Mouse (Mus musculus) neural tube, embryonic 13.5 days (tissue): ENCODE results near the gene Olfr17. TPM values are rescaled to one million over a fixed set of nuclear protein-coding genes. Genes with fewer than 3 reads are reported as not detected.
"Not testable (repeated sequence)": the region's sequence is repeated elsewhere in the genome, so short reads cannot be mapped to it uniquely, and the experiment has no call there.

Experiments
- ATAC-seq: fragments of 200-750 bp; cut with Nextera tagmentation; 2 replicates; pipeline ENCODE4 v1.8.0; 2017; ENCODE audit warnings: low read depth, mild to moderate bottlenecking, moderate TSS enrichment, moderate library complexity
- H3K27ac ChIP-seq: fragments of 300-500 bp; sonication (generic); replicated peaks from 2 replicates; pipeline ENCODE4 v1.5.1; 2015; ENCODE audit warnings: moderate library complexity, mild to moderate bottlenecking, inconsistent platforms
- H3K27me3 ChIP-seq: fragments of 300-500 bp; sonication (generic); 2 replicates; pipeline ENCODE4 v1.6.1; 2015; ENCODE audit warnings: mild to moderate bottlenecking, inconsistent platforms
- H3K36me3 ChIP-seq: fragments of 300-500 bp; sonication (generic); 2 replicates; pipeline ENCODE4 v1.6.1; 2015; ENCODE audit warnings: mild to moderate bottlenecking, inconsistent platforms
- H3K4me1 ChIP-seq: fragments of 300-500 bp; sonication (generic); replicated peaks from 2 replicates; pipeline ENCODE4 v1.6.1; 2015; ENCODE audit warnings: inconsistent platforms
- H3K4me2 ChIP-seq: fragments of 300-500 bp; sonication (generic); 2 replicates; pipeline ENCODE4 v1.6.1; 2015; ENCODE audit warnings: inconsistent platforms, mild to moderate bottlenecking, moderate library complexity
- H3K4me3 ChIP-seq: fragments of 300-500 bp; sonication (generic); 2 replicates; pipeline ENCODE4 v1.5.1; 2015; ENCODE audit warnings: mild to moderate bottlenecking, inconsistent platforms
- H3K9ac ChIP-seq: fragments of 300-500 bp; sonication (generic); 2 replicates; pipeline ENCODE4 v1.6.1; 2015; ENCODE audit warnings: moderate library complexity, mild to moderate bottlenecking, inconsistent platforms
- H3K9me3 ChIP-seq: fragments of 300-500 bp; sonication (generic); 2 replicates; pipeline ENCODE4 v1.6.1; 2016; ENCODE audit warnings: inconsistent platforms
- WGBS: fragments of 180-500 bp; shearing (Covaris S2); methylation state at CpG from one replicate; pipeline ENCODE4 v1.1.7; 2015; 5-methylcytosine and 5-hydroxymethylcytosine counted together
- polyA plus RNA-seq: library from polyadenylated mRNA; unstranded; fragments of >200 nt; fragmentation: Nextera tagmentation; extraction: Ambion mirVana; gene quantifications from 2 replicates; pipeline ENCODE4 v1.2.1, GENCODE M21; 2015

The Olfr17 gene
- not detected in 2 replicates for polyA plus RNA-seq

- Histone ChIP-seq H3K4me3 (no peak within 1 kb of the TSS), H3K9me3 (no peaks in the 10 kb centered on the region), H3K27ac (no peak within 1 kb of the TSS), H3K36me3 (no peaks in the 10 kb centered on the region), H3K27me3 (no peaks in the 10 kb centered on the region), H3K9ac (no peak within 1 kb of the TSS), H3K4me2 (no peak within 1 kb of the TSS), H3K4me1 (no peaks in the 10 kb centered on the region)
- WGBS = 59% methylated on average over 1 of the region's 1 CpGs
- ATAC-seq = no peak
Measured at GRCm38 (mm10) chr7:107092920-107093319, at the start of gene Olfr17. Gene Olfr17 (plus strand): TSS chr7:107093220.

DNA sequence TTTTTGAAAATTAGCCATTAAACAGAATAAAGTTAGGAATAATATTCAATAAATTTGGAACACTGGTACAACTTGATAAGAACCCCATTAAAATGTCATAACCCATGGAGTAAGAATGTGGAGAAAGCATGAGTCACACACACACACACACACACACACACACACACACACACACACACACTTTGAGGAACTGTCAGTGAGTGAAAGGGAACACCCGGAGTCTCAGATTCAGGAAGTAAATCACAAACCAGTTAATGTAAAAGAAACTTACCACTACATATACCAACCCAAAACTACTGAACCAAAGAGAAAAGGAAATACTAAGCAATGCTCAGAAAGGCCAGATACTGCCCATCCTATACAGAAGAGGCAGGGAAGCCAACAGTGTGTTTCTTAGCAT is 48.6 kb upstream of the Olfr17 start:
- Histone ChIP-seq H3K4me1 (no peaks in the 10 kb centered on the region), H3K36me3 (no peaks in the 10 kb centered on the region), H3K27me3 (no peaks in the 10 kb centered on the region), H3K4me3 (no peak overlapping the region), H3K9me3 (no peaks in the 10 kb centered on the region), H3K9ac (no peak overlapping the region), H3K4me2 (no peak overlapping the region), H3K27ac (no peak overlapping the region)
- ATAC-seq = no peak
- 93% methylated on average over 1 of the region's 1 CpGs for WGBS

GRCm38 (mm10) chr7:107045833-107046232 is 47.2 kb upstream of the Olfr17 start:
- Histone ChIP-seq H3K36me3 (no peaks in the 10 kb centered on the region), H3K27me3 (no peaks in the 10 kb centered on the region), H3K9me3 (no peaks in the 10 kb centered on the region), H3K27ac (no peak overlapping the region), H3K9ac (no peak overlapping the region), H3K4me3 (no peak overlapping the region), H3K4me1 (no peaks in the 10 kb centered on the region), H3K4me2 (no peak overlapping the region)
- 5% methylated on average over 5 of the region's 5 CpGs for WGBS
- no peak for ATAC-seq

DNA sequence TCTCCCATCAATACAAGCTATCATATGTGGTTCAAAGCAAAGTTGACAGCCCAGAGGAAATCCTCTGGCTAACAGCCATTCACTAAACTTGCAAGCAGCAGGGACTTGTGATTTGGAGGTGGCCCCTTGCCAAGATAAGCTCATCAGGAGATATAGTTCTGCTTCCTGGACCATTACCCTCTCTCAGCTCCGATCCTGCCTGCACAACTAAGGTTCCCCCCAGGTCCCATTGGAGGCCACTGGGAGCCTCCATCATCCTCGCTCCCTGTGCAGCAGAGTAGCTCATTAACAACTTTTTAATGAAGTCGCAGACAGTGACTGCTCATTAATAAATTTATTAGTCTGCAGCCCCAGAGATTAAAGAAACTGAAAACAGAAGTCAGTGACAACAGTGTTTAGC is 45.4 kb upstream of the Olfr17 start:
- Histone ChIP-seq H3K4me2 (no peak overlapping the region), H3K9ac (no peak overlapping the region), H3K36me3 (no peaks in the 10 kb centered on the region), H3K4me1 (no peaks in the 10 kb centered on the region), H3K27ac (no peak overlapping the region), H3K4me3 (no peak overlapping the region), H3K27me3 (no peaks in the 10 kb centered on the region), H3K9me3 (no peaks in the 10 kb centered on the region)
- no peak for ATAC-seq
- 44% methylated on average over 3 of the region's 3 CpGs for WGBS

DNA sequence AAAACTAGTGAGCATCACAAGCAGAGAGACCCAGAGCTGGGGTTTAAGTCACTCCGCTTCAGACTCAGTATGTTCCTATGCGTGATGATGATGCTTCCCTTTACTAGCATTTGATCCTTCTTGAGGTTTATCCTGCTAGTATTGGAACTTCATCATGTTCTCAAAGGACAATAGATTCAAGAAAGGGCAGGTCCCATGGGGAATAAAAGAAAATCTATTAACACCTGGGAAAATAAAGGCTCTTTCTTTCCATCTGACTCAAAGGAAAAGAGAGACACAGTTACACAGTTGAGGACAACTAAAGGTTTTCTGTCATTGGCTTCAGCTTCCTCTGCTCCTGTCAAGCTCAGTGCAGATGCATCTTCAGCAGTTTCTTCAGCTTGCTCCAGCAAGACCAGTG is 22.3 kb upstream of the Olfr17 start, which contains the start of gene Olfr714:
Gene Olfr714, plus strand, starts transcription at position 301 of the 400 bp plus-strand sequence.
- 97% methylated on average over 2 of the region's 2 CpGs for WGBS
- H3K36me3 ChIP-seq = no peaks in the 10 kb centered on the region
- no peak within 1 kb of the TSS for H3K9ac ChIP-seq
- H3K27me3 ChIP-seq = no peaks in the 10 kb centered on the region
- H3K27ac ChIP-seq = no peak within 1 kb of the TSS
- no peaks in the 10 kb centered on the region for H3K9me3 ChIP-seq
- H3K4me1 ChIP-seq = no peaks in the 10 kb centered on the region
- H3K4me2 ChIP-seq = no peak within 1 kb of the TSS
- no peak within 1 kb of the TSS for H3K4me3 ChIP-seq
- ATAC-seq = no peak

DNA sequence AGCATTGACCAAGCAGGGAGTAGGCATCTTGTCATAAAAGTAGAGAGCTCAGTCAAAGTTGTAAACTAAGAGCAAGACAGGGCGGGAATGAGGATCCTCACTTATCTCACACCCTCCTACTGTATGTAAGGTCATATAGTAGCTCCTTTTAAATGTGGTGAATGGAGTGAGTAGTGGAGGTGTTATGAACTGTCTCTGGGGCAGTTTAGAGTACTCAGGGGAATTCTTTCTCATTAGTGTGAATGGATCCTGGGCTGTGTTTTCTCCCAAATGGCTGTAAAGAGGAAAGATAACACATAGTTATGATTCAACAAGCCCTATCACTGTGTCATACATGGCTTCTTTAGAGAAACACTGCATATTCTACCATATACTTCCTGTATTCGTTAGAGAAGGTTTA is 17.2 kb downstream of the Olfr17 start, which contains the start of gene Olfr715b:
Gene Olfr715b, minus strand, starts transcription at position 101 of the 400 bp plus-strand sequence.
- not testable (repeated sequence) for H3K4me3 ChIP-seq, H3K4me2 ChIP-seq, H3K36me3 ChIP-seq, H3K27me3 ChIP-seq, H3K9me3 ChIP-seq, H3K4me1 ChIP-seq, H3K27ac ChIP-seq, ATAC-seq, H3K9ac ChIP-seq
- WGBS = 65% methylated on average over 2 of the region's 2 CpGs

DNA sequence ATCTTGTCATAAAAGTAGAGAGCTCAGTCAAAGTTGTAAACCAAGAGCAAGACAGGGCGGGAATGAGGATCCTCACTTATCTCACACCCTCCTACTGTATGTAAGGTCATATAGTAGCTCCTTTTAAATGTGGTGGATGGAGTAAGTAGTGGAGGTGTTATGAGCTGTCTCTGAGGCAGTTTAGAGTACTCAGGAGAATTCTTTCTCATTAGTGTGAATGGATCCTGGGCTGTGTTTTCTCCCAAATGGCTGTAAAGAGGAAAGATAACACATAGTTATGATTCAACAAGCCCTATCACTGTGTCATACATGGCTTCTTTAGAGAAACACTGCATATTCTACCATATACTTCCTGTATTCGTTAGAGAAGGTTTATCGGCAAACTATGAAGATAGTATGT is 38.0 kb downstream of the Olfr17 start, which contains the start of gene Olfr715:
Gene Olfr715, minus strand, starts transcription at position 101 of the 400 bp plus-strand sequence.
- 79% methylated on average over 3 of the region's 3 CpGs for WGBS

GRCm38 (mm10) chr7:107138027-107138426 is 45.0 kb downstream of the Olfr17 start, which contains the start of gene Olfr716:
Gene Olfr716 (plus strand): TSS chr7:107138327.
- H3K27ac ChIP-seq, H3K36me3 ChIP-seq, H3K27me3 ChIP-seq, H3K4me3 ChIP-seq, H3K4me1 ChIP-seq, H3K9me3 ChIP-seq, H3K4me2 ChIP-seq, H3K9ac ChIP-seq, ATAC-seq: not testable (repeated sequence)
- WGBS = 80% methylated on average over 2 of the region's 2 CpGs

More for the DNA sequence above, 38.0 kb downstream of the Olfr17 start, which contains the start of gene Olfr715:
- H3K4me2 ChIP-seq, ATAC-seq, H3K36me3 ChIP-seq, H3K27ac ChIP-seq, H3K9ac ChIP-seq, H3K27me3 ChIP-seq, H3K4me3 ChIP-seq, H3K4me1 ChIP-seq, H3K9me3 ChIP-seq: not testable (repeated sequence)

Other genes with a start within 250 kb of the Olfr17 start
- not detected in 2 replicates for gene Olfr703, start 249.9 kb upstream of the Olfr17 start, polyA plus RNA-seq
- not detected in 2 replicates for gene Olfr704, start 230.0 kb upstream of the Olfr17 start, polyA plus RNA-seq
- gene Olfr705, start 216.3 kb upstream of the Olfr17 start, polyA plus RNA-seq = not detected in 2 replicates
- not detected in 2 replicates for gene Olfr706, start 205.1 kb upstream of the Olfr17 start, polyA plus RNA-seq
- not detected in 2 replicates for gene Olfr707, start 192.0 kb upstream of the Olfr17 start, polyA plus RNA-seq
- gene Olfr1532-ps1, start 185.2 kb upstream of the Olfr17 start, polyA plus RNA-seq = not detected in 2 replicates
- gene Olfr709-ps1, start 161.0 kb upstream of the Olfr17 start, polyA plus RNA-seq = not detected in 2 replicates
- not detected in 2 replicates for gene Olfr710, start 144.9 kb upstream of the Olfr17 start, polyA plus RNA-seq
- gene Olfr6, start 129.3 kb upstream of the Olfr17 start, polyA plus RNA-seq = not detected in 2 replicates
- gene Olfr711, start 117.8 kb upstream of the Olfr17 start, polyA plus RNA-seq = not detected in 2 replicates
- gene Olfr2, start 87.1 kb upstream of the Olfr17 start, polyA plus RNA-seq = not detected in 2 replicates
- gene Olfr713, start 62.0 kb upstream of the Olfr17 start, polyA plus RNA-seq = not detected in 2 replicates
- not detected in 2 replicates for gene Olfr714, start 22.2 kb upstream of the Olfr17 start, polyA plus RNA-seq
- not detected in 2 replicates for gene Olfr715b, start 17.1 kb downstream of the Olfr17 start, polyA plus RNA-seq
- gene Olfr715, start 37.9 kb downstream of the Olfr17 start, polyA plus RNA-seq = not detected in 2 replicates
- gene Olfr716, start 45.1 kb downstream of the Olfr17 start, polyA plus RNA-seq = not detected in 2 replicates
- not detected in 2 replicates for gene Nlrp14, start 73.8 kb downstream of the Olfr17 start, polyA plus RNA-seq
- not detected in 2 replicates for gene Rbmxl2, start 116.2 kb downstream of the Olfr17 start, polyA plus RNA-seq